Mouse (Mus musculus) forebrain, embryonic 16.5 days (tissue): ENCODE measurements at regions not wholly inside any gene's neighbourhood (a gene's known extent, or its start where the extent isn't known, plus 50 kb on each side); places are given as distances from the start of the nearest gene placed in this dataset.
A peak's percentile ranks its signal among the peaks of the same experiment; 100 is the strongest.

ENCODE experiments used
- ATAC-seq: fragments of 200-750 bp; cut with Nextera tagmentation; 2 replicates; pipeline ENCODE4 v1.8.0; 2017; ENCODE audit warnings: mild to moderate bottlenecking, moderate library complexity
- H3K27ac ChIP-seq: fragments of 300-500 bp; sonication (generic); 2 replicates; pipeline ENCODE4 v1.5.1; 2014; ENCODE audit warnings: low read length, control low read depth
- H3K27me3 ChIP-seq: fragments of 300-500 bp; sonication (generic); replicated peaks from 2 replicates; pipeline ENCODE4 v1.6.1; 2014; ENCODE audit warnings: low read length; ENCODE audit not compliant: control insufficient read depth, insufficient read depth
- H3K36me3 ChIP-seq: fragments of 300-500 bp; sonication (generic); 2 replicates; pipeline ENCODE4 v1.6.1; 2014; ENCODE audit not compliant: control insufficient read depth, insufficient read depth
- H3K4me1 ChIP-seq: fragments of 300-500 bp; sonication (generic); replicated peaks from 2 replicates; pipeline ENCODE4 v1.6.1; 2014; ENCODE audit warnings: low read length; ENCODE audit not compliant: control insufficient read depth, insufficient read depth
- H3K4me2 ChIP-seq: fragments of 300-500 bp; sonication (generic); 2 replicates; pipeline ENCODE4 v1.6.1; 2014; ENCODE audit warnings: mild to moderate bottlenecking, low read length, control low read depth
- H3K4me3 ChIP-seq: fragments of 300-500 bp; sonication (generic); replicated peaks from 2 replicates; pipeline ENCODE4 v1.5.1; 2014; ENCODE audit warnings: mild to moderate bottlenecking, low read length, control low read depth
- H3K9ac ChIP-seq: fragments of 300-500 bp; sonication (generic); replicated peaks from 2 replicates; pipeline ENCODE4 v1.6.1; 2014; ENCODE audit warnings: low read depth, low read length, control low read depth
- H3K9me3 ChIP-seq: fragments of 300-500 bp; sonication (generic); 2 replicates; pipeline ENCODE4 v1.6.1; 2016; ENCODE audit warnings: low read length; ENCODE audit not compliant: control insufficient read depth
- WGBS: fragments of 180-500 bp; shearing (Covaris S2); extraction: QIAGEN DNeasy Blood & Tissue Kit; methylation state at CpG from one replicate; pipeline ENCODE4 v1.1.7; 2014; 5-methylcytosine and 5-hydroxymethylcytosine counted together

- Histone ChIP-seq H3K9me3 (no peaks in the 10 kb centered on the region), H3K27me3 (no peaks in the 10 kb centered on the region), H3K4me3 (no peak overlapping the region), H3K4me2 (no peak overlapping the region), H3K4me1 (no peaks in the 10 kb centered on the region), H3K27ac (no peak overlapping the region), H3K9ac (no peak overlapping the region), H3K36me3 (no peaks in the 10 kb centered on the region)
- ATAC-seq, result no peak
- WGBS, result 92% methylated on average over 5 of the region's 5 CpGs
Measured at GRCm38 (mm10) chr11:63281839-63282238, 153.1 kb downstream of the Pmp22 start.

GRCm38 (mm10) chr11:63282541-63282940 lies 153.8 kb downstream of the Pmp22 start:
- Histone ChIP-seq H3K36me3 (no peaks in the 10 kb centered on the region), H3K9ac (no peak overlapping the region), H3K27ac (no peak overlapping the region), H3K4me3 (no peak overlapping the region), H3K4me1 (no peaks in the 10 kb centered on the region), H3K27me3 (no peaks in the 10 kb centered on the region), H3K9me3 (no peaks in the 10 kb centered on the region), H3K4me2 (no peak overlapping the region)
- WGBS, result 94% methylated on average over 10 of the region's 10 CpGs
- ATAC-seq, result no peak

GRCm38 (mm10) chr11:63286026-63286425 lies 157.2 kb downstream of the Pmp22 start:
- WGBS, result 53% methylated on average over 2 of the region's 2 CpGs
- Histone ChIP-seq H3K27ac (no peak overlapping the region), H3K4me1 (no peaks in the 10 kb centered on the region), H3K36me3 (no peaks in the 10 kb centered on the region), H3K4me2 (no peak overlapping the region), H3K9me3 (no peaks in the 10 kb centered on the region), H3K9ac (no peak overlapping the region), H3K4me3 (no peak overlapping the region), H3K27me3 (no peaks in the 10 kb centered on the region)
- ATAC-seq, result no peak

DNA sequence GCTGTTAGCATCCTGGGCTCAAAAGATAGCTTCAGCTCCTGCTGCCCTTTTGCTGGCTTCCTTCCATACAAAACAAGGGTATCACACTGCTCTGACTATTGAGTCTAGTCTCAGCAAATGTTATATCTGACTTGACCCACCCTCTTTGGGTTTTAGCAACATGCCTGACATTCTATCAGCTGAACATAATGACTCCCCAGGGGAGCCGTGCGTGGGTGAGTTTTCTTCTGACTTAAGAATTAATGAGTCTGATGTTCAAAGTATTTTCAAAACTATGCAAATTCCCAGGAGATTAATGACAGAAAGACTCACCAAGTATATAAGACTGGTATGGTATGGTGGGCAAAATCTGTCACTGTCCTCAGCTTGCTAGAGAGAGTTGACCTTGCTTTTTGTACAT lies 159.0 kb downstream of the Pmp22 start:
- 28% methylated on average over 2 of the region's 2 CpGs for WGBS
- no peaks in the 10 kb centered on the region for H3K9me3 ChIP-seq
- no peaks in the 10 kb centered on the region for H3K4me1 ChIP-seq
- no peaks in the 10 kb centered on the region for H3K36me3 ChIP-seq
- H3K27ac ChIP-seq, result no peak overlapping the region
- no peak overlapping the region for H3K9ac ChIP-seq
- ATAC-seq, result no peak
- no peak overlapping the region for H3K4me3 ChIP-seq
- H3K27me3 ChIP-seq, result no peaks in the 10 kb centered on the region
- H3K4me2 ChIP-seq, result no peak overlapping the region

- H3K4me3 ChIP-seq, result no peak overlapping the region
- H3K4me1 ChIP-seq, result no peaks in the 10 kb centered on the region
- no peak overlapping the region for H3K27ac ChIP-seq
- no peak overlapping the region for H3K9ac ChIP-seq
- H3K36me3 ChIP-seq, result no peaks in the 10 kb centered on the region
- H3K9me3 ChIP-seq, result no peaks in the 10 kb centered on the region
- no peak for ATAC-seq
- H3K27me3 ChIP-seq, result no peaks in the 10 kb centered on the region
- WGBS, result 95% methylated on average over 13 of the region's 13 CpGs
- H3K4me2 ChIP-seq, result no peak overlapping the region
Measured at GRCm38 (mm10) chr11:63290618-63291017, 161.8 kb downstream of the Pmp22 start.

DNA sequence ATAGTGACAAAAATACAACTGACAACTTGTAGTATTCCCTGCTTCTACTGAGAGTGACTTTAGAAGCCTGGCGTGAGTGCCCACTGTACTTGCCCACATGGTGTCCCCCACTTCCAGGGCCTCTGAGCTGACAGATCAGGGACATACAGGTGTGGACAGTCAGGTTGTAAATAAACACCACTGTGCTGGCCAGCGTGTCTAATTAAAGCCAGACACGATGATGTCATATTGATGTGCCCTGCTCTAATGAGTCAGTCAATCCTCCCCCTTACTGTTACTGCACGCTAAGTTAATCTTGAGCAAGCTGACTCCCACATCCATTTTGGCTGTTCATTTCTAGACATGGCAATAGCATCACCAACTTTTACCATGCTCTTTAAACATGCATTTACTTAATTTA lies 164.7 kb downstream of the Pmp22 start:
- ATAC-seq, result no peak
- Histone ChIP-seq H3K27me3 (no peaks in the 10 kb centered on the region), H3K9ac (no peak overlapping the region), H3K4me3 (no peak overlapping the region), H3K27ac (no peak overlapping the region), H3K9me3 (no peaks in the 10 kb centered on the region), H3K4me2 (no peak overlapping the region), H3K4me1 (no peaks in the 10 kb centered on the region), H3K36me3 (no peaks in the 10 kb centered on the region)
- WGBS, result 74% methylated on average over 4 of the region's 4 CpGs

- Histone ChIP-seq H3K36me3 (no peaks in the 10 kb centered on the region), H3K9ac (no peak overlapping the region), H3K4me2 (no peak overlapping the region), H3K27ac (no peak overlapping the region), H3K27me3 (no peaks in the 10 kb centered on the region), H3K9me3 (no peaks in the 10 kb centered on the region), H3K4me1 (peaks cover under 1% of the 10 kb centered on the region), H3K4me3 (no peak overlapping the region)
- WGBS, result 90% methylated on average over 3 of the region's 3 CpGs
- no peak for ATAC-seq
Measured at GRCm38 (mm10) chr11:63294476-63294875, 165.7 kb downstream of the Pmp22 start.

DNA sequence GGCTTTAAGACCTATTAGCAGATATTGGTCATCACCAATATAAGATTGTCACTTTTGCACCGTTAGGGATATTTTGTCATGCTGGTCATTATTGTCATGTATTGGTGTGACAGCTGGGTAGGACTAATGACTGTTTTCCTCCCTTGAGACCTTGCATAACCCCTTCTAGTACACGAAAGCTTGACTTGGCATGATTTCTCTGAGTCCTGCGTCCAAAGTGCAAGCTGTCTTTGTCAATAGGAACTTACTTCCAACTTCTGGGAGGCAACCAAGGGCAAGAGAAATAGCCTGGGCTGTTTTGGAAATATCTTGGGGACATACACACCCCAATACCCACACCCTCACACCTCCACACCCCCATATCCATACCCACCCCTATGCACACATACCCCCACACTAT lies 167.7 kb downstream of the Pmp22 start:
- no peak overlapping the region for H3K4me3 ChIP-seq

GRCm38 (mm10) chr11:63299712-63300581 lies 171.2 kb downstream of the Pmp22 start:
- ATAC-seq, result peak; percentile 84
- Histone ChIP-seq H3K4me1 (peaks cover 8% of the 10 kb centered on the region), H3K27me3 (no peaks in the 10 kb centered on the region), H3K4me2 (no peak overlapping the region), H3K27ac (no peak overlapping the region), H3K36me3 (no peaks in the 10 kb centered on the region), H3K9me3 (no peaks in the 10 kb centered on the region), H3K4me3 (no peak overlapping the region), H3K9ac (no peak overlapping the region)
- 5% methylated on average over 14 of the region's 14 CpGs for WGBS

More for the DNA sequence above, 167.7 kb downstream of the Pmp22 start:
- Histone ChIP-seq H3K27ac (no peak overlapping the region), H3K4me1 (peaks cover 8% of the 10 kb centered on the region), H3K4me2 (no peak overlapping the region), H3K9me3 (no peaks in the 10 kb centered on the region), H3K9ac (no peak overlapping the region), H3K27me3 (no peaks in the 10 kb centered on the region), H3K36me3 (no peaks in the 10 kb centered on the region)
- no peak for ATAC-seq
- WGBS, result 73% methylated on average over 3 of the region's 3 CpGs
